Mouse (Mus musculus): ENCODE measurements around the gene Tekt5.

Tekt5 gene

DNA sequence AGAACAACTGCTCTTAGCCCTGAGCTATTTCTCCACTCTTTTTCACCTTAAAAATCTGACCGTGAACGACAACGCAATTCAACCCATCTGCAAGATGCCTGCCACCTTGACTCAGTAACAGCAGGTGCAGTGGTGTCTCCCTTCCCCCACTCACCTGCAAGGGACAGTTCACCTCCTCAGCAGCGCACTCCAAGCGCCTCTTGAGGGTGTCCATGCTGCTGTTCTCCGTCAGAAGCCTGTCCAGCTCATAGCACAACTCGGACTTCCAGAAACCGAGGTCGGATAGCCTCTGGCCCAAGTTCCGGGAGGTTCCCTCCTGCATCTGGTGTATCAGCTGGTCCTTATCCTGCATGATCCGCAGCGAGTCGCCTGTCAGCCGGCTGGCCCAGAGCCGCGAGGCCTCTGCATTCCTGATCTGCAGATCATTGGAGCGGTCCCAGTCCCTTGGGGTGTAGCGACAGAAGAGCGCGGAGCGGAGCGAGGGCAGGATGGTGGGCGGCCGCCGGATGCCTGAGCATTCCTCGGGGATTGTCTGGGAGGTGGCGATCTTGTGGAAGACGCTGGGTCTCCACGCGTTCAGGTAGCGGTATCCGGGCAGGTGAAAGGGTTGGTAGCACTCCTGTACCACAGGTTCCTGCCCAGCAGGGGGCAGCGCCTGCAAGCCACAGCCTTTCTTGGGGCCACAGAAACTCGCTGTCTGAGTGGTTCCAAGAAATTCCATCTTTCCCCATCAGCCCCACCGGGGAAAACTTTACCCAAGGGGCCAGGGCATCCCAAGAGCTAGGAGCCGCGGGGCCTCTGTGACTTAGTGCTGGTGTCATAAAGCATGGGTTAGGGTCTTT lies at the start of gene Tekt5:
Gene Tekt5, minus strand, starts transcription at position 792 of the 842 bp plus-strand sequence.
- peak; percentile 36 for DNase-seq (ENCODE audit: low spot score)

DNA sequence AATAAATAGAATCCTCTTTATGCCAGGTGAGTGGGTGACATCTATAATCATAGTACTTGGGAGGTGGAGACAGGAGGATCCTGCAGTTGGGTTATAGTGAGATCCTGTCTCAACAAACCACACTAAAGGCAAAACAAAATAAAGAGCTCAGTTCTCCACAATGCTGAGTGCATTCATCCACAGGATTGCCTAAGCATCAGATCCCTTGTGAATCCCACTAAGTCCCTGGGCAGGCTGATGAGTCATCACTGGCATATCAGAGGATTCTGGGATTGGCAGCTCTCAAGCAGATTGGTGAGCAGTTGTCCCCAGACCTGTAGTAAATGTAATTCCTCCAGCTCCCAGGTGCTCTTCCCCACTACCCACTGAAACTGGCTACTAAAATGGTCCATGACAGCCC lies 48.4 kb upstream of the Tekt5 start:
- DNase-seq (ENCODE audit: low spot score), result no peak

DNA sequence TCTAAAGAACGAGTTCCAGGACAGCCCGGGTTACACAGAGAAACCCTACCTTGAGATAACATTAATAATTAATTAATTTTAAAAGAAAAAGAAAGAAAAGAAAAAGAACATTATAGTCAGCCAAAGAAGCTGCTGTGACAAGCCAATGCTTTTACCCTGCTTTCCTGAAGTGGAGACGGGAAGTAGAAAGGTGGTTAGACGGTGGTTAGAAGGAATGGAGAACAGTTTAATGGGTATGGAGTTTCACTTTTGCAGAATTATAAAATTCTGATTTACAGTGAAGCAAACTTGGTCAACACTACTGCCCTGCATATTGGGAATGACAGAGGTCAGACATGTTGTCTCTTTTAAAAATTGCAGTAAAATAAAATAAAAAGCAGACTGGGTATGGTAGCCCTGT lies 46.5 kb upstream of the Tekt5 start:
- DNase-seq (ENCODE audit: low spot score), result no peak

DNA sequence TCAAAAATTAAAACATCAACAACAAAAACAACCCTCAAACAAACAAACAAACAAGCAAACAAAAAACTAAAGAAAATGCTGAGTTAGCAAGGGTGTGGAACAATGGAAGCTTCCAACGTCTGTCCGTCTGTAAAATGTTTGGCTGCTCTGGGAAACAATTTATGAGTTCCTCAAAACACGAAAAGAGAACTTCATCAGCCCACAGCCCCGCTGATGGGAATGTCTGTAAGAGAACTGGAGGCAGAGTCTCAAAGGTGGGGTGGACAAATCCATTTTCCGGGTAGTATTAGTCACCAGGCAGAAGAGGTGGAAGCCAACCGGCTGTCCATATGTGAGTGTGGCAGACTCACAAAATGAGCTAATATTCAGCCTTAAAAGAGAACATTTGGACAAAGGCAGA lies 46.0 kb upstream of the Tekt5 start:
- DNase-seq (ENCODE audit: low spot score), result no peak

DNA sequence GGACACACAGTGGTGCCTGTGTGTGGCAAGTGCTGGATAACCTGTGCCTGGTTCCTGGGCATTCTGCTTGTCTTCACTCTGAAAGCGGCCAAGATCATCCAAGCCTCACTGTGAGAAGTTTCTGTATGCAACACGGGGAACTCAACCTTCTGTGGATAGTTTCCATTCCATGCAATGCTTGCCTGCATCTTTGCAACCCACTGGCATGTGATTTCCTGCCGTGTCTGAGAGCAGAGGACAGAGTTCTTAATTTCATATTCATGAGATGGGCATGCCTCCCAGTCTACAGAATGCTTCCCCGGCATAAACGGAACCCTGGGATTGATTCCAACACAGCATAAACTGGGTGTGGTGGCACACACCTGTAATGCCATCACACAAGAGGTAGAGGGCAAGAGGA lies 42.8 kb upstream of the Tekt5 start:
- no peak for DNase-seq (ENCODE audit: low spot score)

DNA sequence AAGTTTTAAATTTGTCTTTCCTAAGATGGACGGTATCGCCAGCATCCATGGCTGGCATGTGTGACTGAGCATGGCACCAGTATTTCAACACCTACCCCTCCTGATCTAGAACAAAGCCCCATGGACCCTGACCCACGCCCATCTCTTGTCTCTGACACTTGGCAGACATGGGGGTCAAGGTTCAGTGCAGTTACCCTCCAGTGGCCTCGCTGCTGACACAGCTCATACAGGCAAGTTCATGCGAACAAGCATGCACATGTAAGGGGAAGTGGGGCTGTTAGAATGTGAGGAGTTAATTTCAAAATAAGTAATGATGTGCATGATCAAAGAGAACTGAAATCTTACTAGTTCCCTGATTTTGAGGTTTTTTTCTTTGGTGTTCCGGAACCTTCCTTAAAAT lies 40.9 kb upstream of the Tekt5 start:
- no peak for DNase-seq (ENCODE audit: low spot score)

DNA sequence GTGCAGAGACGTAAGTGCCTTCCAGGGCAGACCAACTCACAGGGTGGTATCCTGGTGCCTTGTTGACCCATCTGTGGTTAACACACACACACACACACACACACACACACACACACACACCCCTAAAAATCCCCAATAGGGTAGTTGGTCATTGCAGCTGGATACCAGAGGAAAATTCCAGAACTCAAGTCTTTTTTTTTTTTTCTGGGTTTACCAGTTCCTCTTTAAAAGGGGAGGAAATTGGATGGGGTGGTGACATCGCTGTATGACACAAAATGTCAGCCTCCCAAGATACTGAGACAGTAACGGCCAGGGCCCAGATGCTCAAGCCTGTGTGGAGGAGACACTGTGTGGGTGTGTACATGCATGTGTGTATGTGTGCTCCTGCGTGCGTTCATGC lies 38.1 kb upstream of the Tekt5 start:
- DNase-seq (ENCODE audit: low spot score), result no peak

DNA sequence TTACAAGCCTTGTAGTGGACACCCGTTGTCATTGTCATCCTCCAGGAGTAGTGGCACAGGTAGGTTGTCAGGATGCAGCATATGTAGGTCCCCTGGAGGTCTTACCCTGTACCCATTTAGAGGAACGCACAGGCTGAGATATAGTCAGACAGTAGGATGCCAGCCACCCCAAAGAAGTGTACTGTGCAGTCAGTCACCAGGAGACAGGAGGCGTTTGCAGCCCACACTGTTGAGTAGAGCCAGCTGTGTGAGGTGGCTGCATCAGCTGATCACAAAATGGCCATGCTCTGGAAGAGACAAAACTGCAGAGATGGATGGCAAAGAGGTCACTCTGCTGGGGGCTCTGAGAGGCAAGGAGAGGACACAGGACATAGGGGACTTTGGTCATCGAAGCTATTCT lies 37.1 kb upstream of the Tekt5 start:
- DNase-seq (ENCODE audit: low spot score), result no peak

DNA sequence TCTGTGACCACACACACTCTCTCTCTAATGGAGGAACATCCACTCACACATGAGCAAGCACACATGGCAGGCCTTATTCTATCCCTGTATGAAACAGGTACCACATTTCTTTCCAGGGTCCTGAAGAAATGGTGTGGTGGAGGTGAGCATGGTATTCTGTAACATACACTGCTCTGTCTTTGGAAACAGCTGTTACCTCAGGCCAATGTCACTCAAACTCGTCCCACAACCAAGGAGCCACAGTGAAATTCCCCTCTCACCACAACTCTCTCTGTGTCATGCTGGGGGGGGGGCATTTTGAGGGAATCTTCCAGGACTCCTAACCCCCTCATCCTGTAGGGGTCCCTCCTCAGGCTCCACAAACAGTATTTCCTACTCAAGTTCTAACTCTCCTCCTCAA lies 36.6 kb upstream of the Tekt5 start:
- DNase-seq (ENCODE audit: low spot score), result no peak

DNA sequence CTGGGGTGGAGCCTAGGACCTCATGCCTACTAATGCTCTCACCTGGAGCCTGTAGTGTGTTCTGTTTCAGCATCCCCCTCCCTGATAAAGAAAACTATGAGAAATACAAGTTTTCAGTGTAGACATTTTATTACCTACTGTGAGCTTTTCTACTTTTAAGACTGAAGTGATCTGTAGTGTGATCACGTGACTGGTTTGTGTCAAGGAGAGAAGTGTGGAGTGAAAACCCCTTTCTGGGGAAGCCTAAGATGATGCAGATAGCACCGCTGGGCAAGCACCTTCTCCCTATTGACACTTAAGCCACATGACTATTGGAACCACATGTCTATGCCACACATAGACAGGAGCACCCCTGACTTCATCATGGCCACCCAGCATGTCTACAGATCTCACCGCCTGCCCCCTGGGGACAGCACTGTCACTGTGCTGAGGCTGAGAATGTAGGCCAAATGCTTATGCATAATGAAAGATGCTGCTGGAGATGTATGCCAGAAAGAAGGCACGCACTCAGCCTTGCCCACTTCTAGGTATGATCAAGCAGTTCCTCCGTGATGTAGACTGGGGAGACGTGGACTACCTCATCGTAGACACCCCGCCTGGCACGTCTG lies 25.3 kb upstream of the Tekt5 start:
- no peak for DNase-seq (ENCODE audit: low spot score)

DNA sequence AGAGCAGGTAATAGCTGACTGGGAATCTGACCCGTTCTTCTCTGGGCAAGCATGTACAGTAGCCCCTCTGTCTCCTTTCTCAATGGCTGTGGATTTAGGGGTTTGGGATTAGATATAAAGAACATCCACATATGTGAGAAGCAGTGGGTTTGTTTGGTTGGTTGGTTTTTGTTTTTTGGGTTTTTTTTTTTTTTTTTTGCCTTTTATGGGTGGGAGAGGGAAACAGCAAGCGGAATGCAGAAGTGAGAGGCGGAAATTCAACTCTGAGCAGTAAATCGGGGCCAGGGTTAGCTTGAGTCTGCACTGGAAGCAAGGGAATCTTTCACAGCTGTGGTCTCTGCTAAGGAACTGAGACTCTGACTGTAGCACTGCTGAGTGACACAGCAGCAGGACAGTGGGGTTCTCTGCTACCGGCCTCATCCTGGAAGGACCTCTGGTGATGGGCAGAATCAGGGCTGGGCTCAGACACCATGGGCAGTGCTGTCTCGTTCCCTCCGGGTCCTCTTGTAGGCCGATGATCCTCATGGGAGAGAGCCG lies 22.5 kb upstream of the Tekt5 start:
- DNase-seq (ENCODE audit: low spot score), result no peak

DNA sequence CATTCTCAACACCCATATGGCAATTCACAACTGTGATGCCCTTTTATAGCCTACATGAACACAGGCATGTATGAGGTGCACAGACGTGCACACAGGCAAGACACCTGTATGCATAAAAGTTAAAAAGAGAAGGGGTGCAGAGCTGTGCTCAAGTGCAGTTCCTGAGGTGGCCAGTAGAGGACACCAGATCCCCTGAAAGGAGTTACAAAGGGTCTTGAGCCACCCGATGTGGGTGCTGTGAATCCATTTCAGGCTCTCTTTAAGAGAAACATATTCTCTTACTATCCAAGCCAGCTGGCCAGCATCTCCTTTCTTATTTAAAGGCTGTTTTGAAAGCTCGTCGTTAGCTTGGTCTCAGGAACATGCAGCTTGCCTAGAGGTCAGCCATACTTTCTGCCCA lies 21.6 kb upstream of the Tekt5 start:
- DNase-seq (ENCODE audit: low spot score), result no peak

DNA sequence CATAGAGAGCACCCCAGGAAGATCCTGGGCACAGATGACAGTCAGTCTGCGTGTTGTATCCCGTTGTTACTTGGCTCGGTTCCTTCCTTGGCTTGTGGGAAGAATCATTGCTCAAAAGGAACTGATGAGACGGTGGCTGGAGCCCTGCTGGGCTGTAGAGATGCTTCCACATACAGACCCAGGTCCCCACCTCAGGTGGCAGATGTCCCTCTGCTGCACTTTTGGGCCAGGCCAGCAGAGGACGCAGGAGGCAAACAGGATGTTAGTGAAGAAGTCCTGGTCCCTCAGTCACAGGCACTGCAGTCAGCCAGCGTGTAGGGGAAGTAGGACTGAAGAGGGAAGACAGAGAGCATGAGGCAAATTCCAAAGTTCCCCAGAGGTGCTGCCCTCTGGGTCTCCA lies 20.7 kb upstream of the Tekt5 start:
- DNase-seq (ENCODE audit: low spot score), result no peak

DNA sequence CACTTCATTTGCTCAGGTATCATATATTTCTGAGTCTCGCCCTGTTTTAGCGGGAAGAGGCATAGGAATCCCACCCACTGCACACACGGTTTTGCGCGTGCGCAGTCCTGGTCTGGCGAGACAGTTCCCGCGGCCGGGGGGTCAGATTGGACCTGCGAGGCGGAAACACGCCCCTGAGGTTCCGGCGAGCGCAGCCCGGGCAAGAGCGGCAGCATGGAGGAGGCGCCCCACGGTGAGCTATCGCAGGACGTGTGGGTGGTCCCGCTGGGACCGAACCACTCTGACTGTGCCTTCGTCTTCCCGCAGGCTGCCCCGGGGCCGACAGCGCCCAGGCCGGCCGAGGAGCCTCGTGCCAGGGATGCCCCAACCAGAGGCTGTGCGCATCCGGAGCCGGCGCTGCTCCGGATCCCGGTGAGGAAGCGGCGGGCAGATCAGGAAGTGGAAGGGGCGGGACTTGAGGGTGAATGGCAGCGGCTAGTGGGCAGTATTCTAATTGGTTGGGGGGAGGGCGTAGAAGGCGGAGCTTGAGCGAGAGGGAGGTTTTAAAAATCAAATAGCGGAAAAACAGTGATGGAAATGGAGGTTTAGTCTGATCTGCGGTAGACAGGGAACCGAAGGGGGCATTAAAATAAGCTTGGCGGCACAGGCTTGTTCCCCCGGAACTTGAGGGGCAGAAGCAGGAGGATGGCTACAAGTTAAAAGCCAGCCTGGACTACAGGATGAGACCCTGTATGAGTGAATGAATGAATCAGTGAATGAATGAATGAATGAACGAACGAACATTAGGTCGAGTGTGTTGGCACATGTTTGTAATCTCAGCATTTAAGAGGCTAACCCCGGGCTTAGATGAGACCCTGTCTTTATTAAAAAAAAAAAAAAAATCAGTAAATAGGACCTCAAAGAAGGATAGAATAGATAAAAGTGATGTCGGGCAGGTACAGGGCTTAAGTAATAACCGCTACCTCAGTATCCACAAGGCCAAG lies 16.8 kb upstream of the Tekt5 start, which contains the start of gene Nubp1:
Gene Nubp1, plus strand, starts transcription at position 185 of the 983 bp plus-strand sequence.
- DNase-seq (ENCODE audit: low spot score), result peak; percentile 92

DNA sequence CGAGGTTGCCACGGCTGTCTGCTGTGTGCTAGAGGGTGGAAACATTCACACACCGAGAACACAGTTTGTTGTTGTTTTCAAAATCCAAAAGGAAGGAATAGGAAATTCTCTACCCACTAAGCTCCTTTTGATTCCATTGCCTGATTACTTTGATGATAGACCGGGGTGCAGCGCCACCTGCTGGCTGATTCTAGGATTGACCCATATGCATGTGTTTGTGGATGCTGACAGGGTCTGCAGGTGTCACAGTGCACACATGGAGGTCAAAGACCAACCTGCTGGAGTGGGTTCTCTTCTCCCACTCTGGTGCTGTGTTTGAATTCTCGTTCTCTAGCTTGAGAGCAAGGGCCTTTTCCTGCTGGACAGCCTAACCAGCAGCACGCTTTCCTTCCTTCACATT lies 3.9 kb upstream of the Tekt5 start:
- DNase-seq (ENCODE audit: low spot score), result peak; percentile 74

DNA sequence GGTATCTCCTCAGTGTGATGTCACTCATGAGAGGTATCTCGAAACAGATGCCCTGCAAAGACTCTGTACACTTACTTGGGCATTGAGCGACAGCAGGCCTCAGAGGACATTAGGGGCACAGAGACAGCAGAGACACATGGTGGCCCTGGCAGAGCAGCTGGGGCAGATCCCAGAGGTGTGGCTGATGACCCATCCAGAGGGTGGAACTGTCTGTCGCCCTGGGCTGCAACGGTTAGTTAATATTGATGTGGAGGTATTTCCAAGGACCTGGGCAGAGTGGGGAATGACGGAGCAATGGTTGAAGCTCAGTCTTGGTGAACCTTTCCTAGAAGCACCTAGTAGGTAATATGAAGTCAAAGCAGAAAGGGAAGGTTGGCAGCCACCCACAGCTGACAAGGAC lies 3.5 kb upstream of the Tekt5 start:
- DNase-seq (ENCODE audit: low spot score), result no peak

DNA sequence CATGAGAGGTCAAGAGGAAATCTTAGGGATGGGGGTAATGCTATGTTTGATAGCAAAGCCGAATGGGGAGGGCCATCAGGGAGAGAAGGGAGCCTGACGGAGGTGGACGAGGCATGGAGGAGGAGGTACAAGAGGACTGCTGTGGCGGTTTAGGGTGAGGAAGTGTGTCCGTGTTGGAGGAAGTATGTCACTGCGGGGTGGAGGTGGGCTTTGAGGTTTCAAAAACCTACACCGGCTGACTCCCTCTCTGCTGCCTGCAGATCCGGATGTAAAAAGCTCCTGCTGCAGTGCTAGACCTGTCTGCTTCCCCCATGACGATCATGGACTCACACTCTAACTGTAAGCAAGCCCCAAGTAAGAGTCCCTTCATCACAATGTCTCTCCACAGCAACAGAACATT lies 2.7 kb downstream of the Tekt5 start:
- DNase-seq (ENCODE audit: low spot score), result no peak

DNA sequence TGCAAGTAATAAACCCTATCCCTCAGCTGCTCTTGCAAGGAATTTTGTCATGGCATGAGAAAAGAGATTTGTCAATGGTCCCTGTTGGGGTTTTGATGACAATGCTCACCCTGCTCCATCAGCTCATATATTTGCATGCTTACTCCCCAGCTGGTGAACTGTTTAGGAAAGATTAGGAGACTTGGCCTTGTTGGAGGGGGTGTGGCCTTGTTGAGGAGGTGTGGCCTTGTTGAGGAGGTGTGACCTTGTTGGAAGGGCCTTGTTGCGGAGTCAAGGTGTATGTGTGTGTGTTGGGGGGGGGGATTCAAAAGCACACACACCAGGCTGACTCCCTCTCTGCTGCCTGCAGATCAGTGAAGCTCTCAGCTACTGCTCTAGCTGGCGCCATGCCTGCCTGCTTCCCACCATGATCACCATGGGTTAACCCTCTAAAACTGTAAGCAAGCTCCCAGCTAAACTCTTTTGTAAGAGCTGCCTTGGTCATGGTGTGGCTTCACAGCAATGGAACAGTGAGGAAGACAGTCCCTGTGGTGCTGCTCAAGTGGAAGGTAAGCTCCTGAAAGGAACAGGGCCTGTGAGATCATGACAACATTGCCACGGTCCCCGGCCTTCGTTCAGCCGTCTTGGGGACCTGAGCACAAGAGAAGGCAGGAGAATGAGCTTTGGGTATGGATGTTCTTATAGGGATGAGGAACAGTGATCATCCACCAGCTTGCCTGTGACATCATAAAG lies 6.5 kb downstream of the Tekt5 start:
- DNase-seq (ENCODE audit: low spot score), result no peak

DNA sequence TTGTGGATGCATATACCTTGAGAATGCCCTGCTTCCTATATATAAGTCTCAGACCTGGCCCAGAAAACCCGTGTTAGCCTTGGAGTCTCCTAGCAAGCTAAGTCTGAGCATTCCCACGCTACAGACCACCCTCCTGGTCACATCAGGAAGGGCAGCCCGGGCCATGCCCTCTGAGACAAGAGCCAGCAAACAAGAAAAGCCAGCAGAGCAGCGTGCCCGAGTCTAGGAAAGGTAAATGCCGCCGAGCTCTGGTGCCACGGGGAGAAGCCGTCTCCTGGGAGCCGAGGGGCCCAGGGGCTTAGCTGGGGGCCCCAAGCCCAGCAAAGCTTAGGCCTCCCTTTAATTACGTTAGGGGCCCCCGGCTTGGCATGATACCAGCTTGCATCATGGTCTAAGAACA lies 10.0 kb downstream of the Tekt5 start:
- no peak for DNase-seq (ENCODE audit: low spot score)

DNA sequence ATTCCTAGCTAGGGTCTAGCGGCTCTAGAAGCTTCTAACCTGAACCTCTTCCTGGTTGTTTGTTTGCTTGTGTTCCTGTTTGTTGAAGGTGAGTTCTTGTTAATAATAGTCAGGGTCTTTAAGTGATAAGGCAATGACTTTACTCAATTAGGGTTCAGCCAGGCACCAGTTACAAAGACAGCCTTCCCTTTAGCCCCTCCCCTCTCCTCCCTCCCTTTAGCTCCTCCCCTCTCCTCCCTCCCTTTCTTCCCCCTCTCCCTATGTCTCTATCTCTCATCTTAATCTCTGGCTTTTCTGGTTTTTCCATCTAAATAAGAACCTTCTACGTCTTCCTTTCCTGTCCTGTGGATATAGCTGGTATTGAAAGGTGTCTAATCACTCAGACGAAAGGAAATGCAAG lies 10.7 kb downstream of the Tekt5 start:
- no peak for DNase-seq (ENCODE audit: low spot score)

DNA sequence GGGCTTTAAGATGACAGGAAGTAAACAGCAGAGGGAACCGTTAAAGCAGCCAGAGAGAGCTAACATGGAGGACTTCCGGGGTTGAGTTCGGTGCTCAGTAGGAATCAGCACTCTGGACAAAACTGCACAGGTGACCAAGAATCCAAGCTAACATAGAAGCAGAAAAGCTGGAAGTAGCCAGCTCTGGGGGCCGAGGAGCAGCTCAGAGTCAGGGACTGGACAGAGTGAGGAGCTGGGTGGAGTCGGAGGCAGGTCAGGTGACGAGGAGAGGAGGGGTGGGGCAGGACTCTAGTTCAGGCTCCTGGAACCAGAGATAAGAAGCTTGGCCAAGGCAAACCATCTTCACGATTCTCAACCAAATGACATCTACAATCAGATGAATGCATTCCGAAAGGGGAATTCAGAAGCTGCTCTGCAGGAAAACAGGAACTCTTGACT lies 11.2 kb downstream of the Tekt5 start:
- peak; percentile 28 for DNase-seq (ENCODE audit: low spot score)

DNA sequence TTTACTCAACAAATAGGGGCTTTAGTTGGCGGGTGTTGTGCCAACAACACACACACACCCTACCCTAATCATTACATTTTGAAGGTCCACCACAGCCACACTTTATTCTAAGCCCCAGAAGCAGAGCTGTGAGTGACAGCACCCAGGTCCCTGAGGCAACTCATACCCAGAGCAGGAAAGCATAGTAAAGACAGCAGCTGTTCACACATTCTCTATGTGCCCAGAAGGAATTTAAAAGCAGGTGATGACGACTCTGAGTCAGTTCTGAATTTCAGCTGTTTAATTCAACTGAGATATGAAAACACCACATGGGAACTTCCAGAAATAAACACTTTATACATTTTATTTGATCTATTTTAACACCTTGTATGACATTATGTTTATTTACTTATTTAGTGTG lies 15.8 kb downstream of the Tekt5 start:
- no peak for DNase-seq (ENCODE audit: low spot score)
